Mouse (Mus musculus) lung, adult 2 months (tissue): ENCODE results near the gene Cyp2d10.

ENCODE experiments used
- CTCF ChIP-seq: fragments of 200-500 bp; IDR thresholded peaks from 2 replicates; pipeline ENCODE4 v1.5.1; 2011; ENCODE audit warnings: mild to moderate bottlenecking, low read length, control low read depth; ENCODE audit not compliant: insufficient read depth
- POLR2A ChIP-seq: fragments of 200-500 bp; IDR thresholded peaks from 2 replicates; pipeline ENCODE4 v1.6.1; 2011; ENCODE audit warnings: low read depth, mild to moderate bottlenecking, control low read depth, low read length, borderline replicate concordance; ENCODE audit errors: extremely low read depth

GRCm38 (mm10) chr15:82385729-82386128 is 21.3 kb downstream of the Cyp2d10 start:
- TF ChIP-seq CTCF, result no peak
- TF ChIP-seq POLR2A, result no peak
